Mouse (Mus musculus) midbrain, embryonic 12.5 days (tissue): ENCODE measurements around the gene Rabgap1l. TPM values are rescaled to one million over a fixed set of nuclear protein-coding genes. Genes with fewer than 3 reads are reported as not detected.
A peak's percentile ranks its signal among the peaks of the same experiment; 100 is the strongest.

Source experiments
- ATAC-seq: fragments of 200-750 bp; cut with Nextera tagmentation; 2 replicates; pipeline ENCODE4 v1.8.0; 2017; ENCODE audit warnings: low read depth, moderate TSS enrichment, moderate library complexity; ENCODE audit not compliant: low FRiP score
- H3K27ac ChIP-seq: fragments of 300-500 bp; sonication (generic); replicated peaks from 2 replicates; pipeline ENCODE4 v1.5.1; 2016; ENCODE audit warnings: mild to moderate bottlenecking
- H3K27me3 ChIP-seq: fragments of 300-500 bp; sonication (generic); 2 replicates; pipeline ENCODE4 v1.6.1; 2016; ENCODE audit warnings: mild to moderate bottlenecking
- H3K36me3 ChIP-seq: fragments of 300-500 bp; sonication (generic); 2 replicates; pipeline ENCODE4 v1.6.1; 2016
- H3K4me1 ChIP-seq: fragments of 300-500 bp; sonication (generic); 2 replicates; pipeline ENCODE4 v1.6.1; 2016
- H3K4me2 ChIP-seq: fragments of 300-500 bp; sonication (generic); replicated peaks from 2 replicates; pipeline ENCODE4 v1.6.1; 2016; ENCODE audit warnings: mild to moderate bottlenecking, moderate library complexity
- H3K4me3 ChIP-seq: fragments of 300-500 bp; sonication (generic); 2 replicates; pipeline ENCODE4 v1.5.1; 2016; ENCODE audit warnings: mild to moderate bottlenecking
- H3K9ac ChIP-seq: fragments of 300-500 bp; sonication (generic); replicated peaks from 2 replicates; pipeline ENCODE4 v1.6.1; 2016; ENCODE audit warnings: mild to moderate bottlenecking, moderate library complexity
- H3K9me3 ChIP-seq: fragments of 300-500 bp; sonication (generic); 2 replicates; pipeline ENCODE4 v1.6.1; 2016; ENCODE audit warnings: mild to moderate bottlenecking
- WGBS: fragments of 180-500 bp; shearing (Covaris S2); methylation state at CpG from one replicate; pipeline ENCODE4 v1.1.7; 2016; 5-methylcytosine and 5-hydroxymethylcytosine counted together
- polyA plus RNA-seq: library from polyadenylated mRNA; unstranded; fragments of >200 nt; fragmentation: Nextera tagmentation; extraction: Ambion mirVana; gene quantifications from 2 replicates; pipeline ENCODE4 v1.2.1, GENCODE M21; 2016

Rabgap1l gene
- polyA plus RNA-seq, 1 experiment from 2014 or later, result 21.2 TPM

DNA sequence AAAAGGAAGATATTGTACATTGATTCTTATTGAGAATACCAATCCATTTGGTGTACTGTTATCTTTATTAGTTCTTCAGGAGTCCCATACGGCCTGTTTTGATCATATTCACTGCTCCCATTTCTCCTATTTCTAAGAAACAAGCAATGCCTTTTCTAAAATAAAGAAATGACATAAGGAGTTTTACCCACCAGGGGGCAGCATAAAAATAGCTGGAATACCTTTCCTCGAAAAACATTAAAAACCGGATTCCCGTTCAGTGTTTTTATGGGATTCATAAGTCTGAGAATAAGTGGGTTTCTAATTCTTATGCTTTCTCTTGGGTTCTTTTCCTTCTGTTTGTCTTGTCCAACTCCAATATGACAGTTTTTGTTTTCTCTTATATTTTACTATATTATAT lies 562.0 kb downstream of the Rabgap1l start:
- Histone ChIP-seq H3K27ac (no peak overlapping the region), H3K27me3 (no peaks in the 10 kb centered on the region), H3K9ac (no peak overlapping the region), H3K36me3 (no peaks in the 10 kb centered on the region), H3K4me1 (peaks cover 6% of the 10 kb centered on the region; the same call in 1 of the 2 replicates), H3K4me2 (no peak overlapping the region), H3K9me3 (no peaks in the 10 kb centered on the region), H3K4me3 (no peak overlapping the region)
- ATAC-seq, result no peak
- 67% methylated on average over 4 of the region's 4 CpGs for WGBS

- no peak overlapping the region for H3K27ac ChIP-seq
- H3K27me3 ChIP-seq, result no peaks in the 10 kb centered on the region
- no peak overlapping the region for H3K4me2 ChIP-seq
- no peaks in the 10 kb centered on the region for H3K36me3 ChIP-seq
- no peak for ATAC-seq
- no peak overlapping the region for H3K9ac ChIP-seq
- H3K9me3 ChIP-seq, result no peaks in the 10 kb centered on the region
- no peak overlapping the region for H3K4me3 ChIP-seq
- peaks cover 6% of the 10 kb centered on the region; the same call in 1 of the 2 replicates for H3K4me1 ChIP-seq
Observed at GRCm38 (mm10) chr1:160227850-160228249, 565.2 kb downstream of the Rabgap1l start.

DNA sequence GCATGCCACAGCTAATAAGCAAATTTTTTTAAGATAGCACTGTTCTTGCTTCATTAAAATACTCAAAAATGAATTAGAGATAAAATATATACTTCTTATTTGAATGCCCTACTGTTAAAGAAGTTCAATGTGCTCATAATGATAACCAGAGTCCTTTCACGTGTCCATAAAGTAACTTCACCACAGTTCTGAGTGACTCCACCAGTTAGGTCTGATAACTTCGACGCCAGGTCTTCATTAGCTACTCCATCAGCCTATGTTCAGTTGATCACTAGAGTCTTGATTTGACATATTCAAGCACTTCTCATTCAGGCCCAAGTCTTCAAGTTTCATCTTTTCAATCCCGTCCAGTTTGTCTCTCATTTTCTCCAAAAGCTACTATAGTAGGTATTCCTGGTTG lies 565.8 kb downstream of the Rabgap1l start:
- Histone ChIP-seq H3K4me3 (no peak overlapping the region), H3K27me3 (no peaks in the 10 kb centered on the region), H3K4me2 (no peak overlapping the region), H3K9ac (no peak overlapping the region), H3K27ac (no peak overlapping the region), H3K9me3 (no peaks in the 10 kb centered on the region), H3K36me3 (no peaks in the 10 kb centered on the region), H3K4me1 (peaks cover 6% of the 10 kb centered on the region; the same call in 1 of the 2 replicates)
- ATAC-seq, result no peak
- 90% methylated on average over 4 of the region's 4 CpGs for WGBS

GRCm38 (mm10) chr1:160224093-160224492 lies 568.9 kb downstream of the Rabgap1l start:
- Histone ChIP-seq H3K4me2 (no peak overlapping the region), H3K9ac (no peak overlapping the region), H3K27ac (no peak overlapping the region), H3K4me3 (no peak overlapping the region), H3K9me3 (no peaks in the 10 kb centered on the region), H3K27me3 (no peaks in the 10 kb centered on the region), H3K4me1 (no peaks in the 10 kb centered on the region), H3K36me3 (no peaks in the 10 kb centered on the region)
- no peak for ATAC-seq
- WGBS, result 78% methylated on average over 2 of the region's 2 CpGs

DNA sequence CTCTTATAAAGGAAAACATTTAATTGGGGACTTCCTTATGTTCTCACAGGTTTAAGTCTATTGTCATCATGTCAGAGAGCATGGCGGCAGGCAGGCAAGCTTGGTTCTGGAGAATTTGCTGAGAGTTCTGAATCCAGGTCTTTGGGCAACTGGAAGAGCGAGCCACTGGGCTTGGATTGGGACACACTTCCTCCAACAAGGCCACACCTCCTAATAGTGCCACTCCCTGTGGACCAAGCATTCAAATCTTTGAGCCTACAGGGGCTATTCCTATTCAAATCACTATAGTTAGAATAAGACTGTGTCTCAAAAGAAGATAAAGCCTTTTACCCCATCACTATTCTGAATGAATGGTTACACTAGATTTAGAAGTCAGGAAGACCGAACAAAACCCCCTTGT lies 575.1 kb downstream of the Rabgap1l start:
- H3K4me2 ChIP-seq, result no peak overlapping the region

GRCm38 (mm10) chr1:160214171-160214570 lies 578.8 kb downstream of the Rabgap1l start:
- H3K4me3 ChIP-seq, result no peak overlapping the region
- H3K27me3 ChIP-seq, result no peaks in the 10 kb centered on the region
- 84% methylated on average over 7 of the region's 7 CpGs for WGBS
- H3K36me3 ChIP-seq, result no peaks in the 10 kb centered on the region
- H3K4me2 ChIP-seq, result peak overlapping the region; percentile 69; the same call in 1 of the 2 replicates
- no peak for ATAC-seq
- H3K9me3 ChIP-seq, result no peaks in the 10 kb centered on the region
- H3K4me1 ChIP-seq, result peaks cover 23% of the 10 kb centered on the region
- no peak overlapping the region for H3K27ac ChIP-seq
- H3K9ac ChIP-seq, result no peak overlapping the region

More for the DNA sequence above, 575.1 kb downstream of the Rabgap1l start:
- 88% methylated on average over 3 of the region's 3 CpGs for WGBS
- Histone ChIP-seq H3K27ac (no peak overlapping the region), H3K4me1 (peaks cover 3% of the 10 kb centered on the region; the same call in 1 of the 2 replicates), H3K36me3 (no peaks in the 10 kb centered on the region), H3K4me3 (no peak overlapping the region), H3K9ac (no peak overlapping the region), H3K27me3 (no peaks in the 10 kb centered on the region), H3K9me3 (no peaks in the 10 kb centered on the region)
- no peak for ATAC-seq

DNA sequence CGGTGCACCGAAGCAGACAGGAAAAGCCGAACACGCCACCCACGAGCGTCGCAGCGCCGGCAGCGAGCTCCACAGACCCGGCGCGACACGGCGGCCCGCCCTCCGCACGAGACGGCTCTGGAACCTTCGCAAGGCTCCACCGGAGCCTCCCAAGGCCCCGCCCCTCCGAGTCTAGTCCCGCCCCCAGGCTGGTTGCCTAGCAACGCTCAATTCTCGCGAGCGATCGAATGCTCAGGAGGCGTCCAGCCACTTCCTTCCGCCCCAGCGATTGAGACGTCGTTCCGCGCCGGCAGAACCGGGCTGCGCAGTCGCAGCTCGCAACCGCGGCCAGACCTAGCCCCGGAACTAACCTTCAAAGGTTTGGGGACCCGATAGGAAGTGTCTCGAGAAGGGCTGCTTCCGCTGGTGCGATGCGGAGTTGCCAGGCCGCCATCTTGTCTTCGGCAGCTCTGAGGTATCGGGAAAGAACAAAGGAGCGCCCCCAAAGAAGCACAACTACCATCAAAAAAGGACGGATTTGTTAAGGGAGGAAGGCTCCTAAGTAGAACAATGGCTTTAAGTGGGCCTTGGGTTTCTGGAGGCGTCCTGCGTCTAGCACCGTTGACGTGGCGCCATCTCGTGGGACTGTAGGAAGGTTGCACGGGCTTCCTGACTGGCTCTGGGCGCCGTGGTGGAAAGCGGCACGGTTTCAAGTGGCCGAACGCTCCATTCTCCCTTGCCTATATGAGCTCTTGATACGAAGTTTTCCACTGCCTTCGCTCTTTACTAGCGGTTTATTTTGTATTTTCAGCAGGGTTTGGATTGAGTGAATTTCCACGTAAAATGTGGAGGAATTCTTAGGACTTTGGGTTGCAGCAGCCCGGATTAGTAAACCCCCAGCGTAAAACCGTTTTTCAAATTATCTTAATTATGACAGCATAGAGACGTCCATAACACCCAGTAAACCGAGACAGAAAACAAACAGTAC lies 580.0 kb downstream of the Rabgap1l start, which contains the start of gene Cacybp:
Gene Cacybp (minus strand): TSS at position 173 of the 967 bp plus-strand sequence.
- peak; percentile 98 for ATAC-seq
- no peaks in the 10 kb centered on the region for H3K27me3 ChIP-seq
- under 1% methylated on average over 66 of the region's 76 CpGs for WGBS

DNA sequence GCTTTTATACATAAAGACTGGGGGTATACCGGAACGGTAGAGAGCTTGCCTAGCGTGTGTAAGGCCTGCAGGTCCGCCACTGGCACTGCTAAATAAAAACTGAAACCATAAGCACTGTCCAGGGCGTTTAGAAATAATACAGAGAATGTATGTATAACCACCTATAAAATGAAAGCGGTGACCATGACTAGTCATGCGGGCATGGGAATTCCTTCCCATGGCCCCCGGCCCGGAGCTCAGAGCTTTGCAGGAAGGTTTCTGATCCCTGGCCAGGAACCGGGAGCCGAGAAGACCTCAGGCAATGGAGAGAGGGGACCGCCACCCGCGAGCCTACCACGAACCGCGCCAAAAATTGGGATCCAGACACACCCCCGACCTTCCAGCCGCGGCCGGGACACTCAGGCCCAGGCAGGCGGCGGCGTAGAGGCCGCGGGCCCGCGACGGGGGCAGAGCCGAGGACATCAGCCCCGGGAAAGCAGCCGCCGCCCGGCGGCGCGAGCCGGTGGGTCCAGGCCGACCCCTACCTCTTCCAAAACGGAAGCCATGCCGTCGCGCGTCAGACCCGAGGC lies 580.8 kb downstream of the Rabgap1l start:
- H3K9ac ChIP-seq, result peak overlapping the region; percentile 96
- H3K36me3 ChIP-seq, result peaks cover 7% of the 10 kb centered on the region; the same call in 1 of the 2 replicates
- no peaks in the 10 kb centered on the region for H3K9me3 ChIP-seq
- peak overlapping the region; percentile 85 for H3K4me3 ChIP-seq
- peak overlapping the region; percentile 70 for H3K4me2 ChIP-seq
- 0% methylated on average over 43 of the region's 45 CpGs for WGBS
- ATAC-seq, result peak; percentile 80
- peak overlapping the region; percentile 99 for H3K27ac ChIP-seq
- H3K4me1 ChIP-seq, result peaks cover 23% of the 10 kb centered on the region
- no peaks in the 10 kb centered on the region for H3K27me3 ChIP-seq

More for the DNA sequence above, 580.0 kb downstream of the Rabgap1l start, which contains the start of gene Cacybp:
- no peaks in the 10 kb centered on the region for H3K9me3 ChIP-seq
- peak within 1 kb of the TSS; percentile 96 for H3K9ac ChIP-seq
- H3K4me2 ChIP-seq, result peak within 1 kb of the TSS; percentile 70
- peak within 1 kb of the TSS; percentile 85 for H3K4me3 ChIP-seq
- peaks cover 23% of the 10 kb centered on the region for H3K4me1 ChIP-seq
- H3K27ac ChIP-seq, result peak within 1 kb of the TSS; percentile 99
- H3K36me3 ChIP-seq, result no peaks in the 10 kb centered on the region

DNA sequence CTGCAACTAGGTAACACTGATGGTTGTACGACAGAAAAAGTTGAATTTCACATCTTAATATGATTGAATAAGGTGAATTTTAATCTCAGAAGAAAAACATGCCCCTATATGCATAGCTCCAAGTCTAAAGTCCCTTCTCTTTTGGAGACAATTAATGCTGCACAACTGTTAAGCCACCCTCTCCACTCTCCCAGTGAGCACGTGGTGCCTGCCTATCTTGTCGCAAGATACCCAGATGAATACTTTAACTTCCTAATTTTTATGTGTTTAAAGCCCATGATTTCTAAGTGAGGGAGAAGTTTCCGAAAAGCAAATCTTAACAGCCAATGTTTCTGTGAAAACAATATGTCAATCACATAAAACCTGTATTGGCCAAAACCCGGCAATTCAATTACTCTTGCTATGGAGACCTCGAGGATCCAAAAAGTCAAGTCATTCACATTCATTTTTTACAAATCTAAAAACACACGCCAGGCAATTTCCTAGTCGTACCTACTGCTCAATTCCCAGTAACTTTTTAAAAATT lies 581.4 kb downstream of the Rabgap1l start:
- Histone ChIP-seq H3K9ac (peak overlapping the region; percentile 96), H3K4me3 (peak overlapping the region; percentile 85), H3K27me3 (no peaks in the 10 kb centered on the region), H3K4me1 (peaks cover 23% of the 10 kb centered on the region), H3K9me3 (no peaks in the 10 kb centered on the region), H3K36me3 (peaks cover 13% of the 10 kb centered on the region), H3K27ac (no peak overlapping the region), H3K4me2 (peak overlapping the region; percentile 70)
- ATAC-seq, result no peak
- WGBS, result under 1% methylated on average over 8 of the region's 8 CpGs

GRCm38 (mm10) chr1:160210566-160210965 lies 582.4 kb downstream of the Rabgap1l start:
- Histone ChIP-seq H3K4me1 (peaks cover 23% of the 10 kb centered on the region), H3K9ac (peak overlapping the region; percentile 37; the same call in 1 of the 2 replicates), H3K36me3 (peaks cover 24% of the 10 kb centered on the region), H3K9me3 (no peaks in the 10 kb centered on the region), H3K4me3 (peak overlapping the region; percentile 85), H3K27me3 (no peaks in the 10 kb centered on the region), H3K27ac (no peak overlapping the region), H3K4me2 (peak overlapping the region; percentile 70)
- ATAC-seq, result no peak
- 67% methylated on average over 3 of the region's 3 CpGs for WGBS

- no peaks in the 10 kb centered on the region for H3K9me3 ChIP-seq
- ATAC-seq, result no peak
- H3K9ac ChIP-seq, result no peak overlapping the region
- 17% methylated on average over 2 of the region's 2 CpGs for WGBS
- no peak overlapping the region for H3K27ac ChIP-seq
- peaks cover 23% of the 10 kb centered on the region for H3K4me1 ChIP-seq
- H3K4me2 ChIP-seq, result peak overlapping the region; percentile 29
- H3K27me3 ChIP-seq, result no peaks in the 10 kb centered on the region
- peak overlapping the region; percentile 13; the same call in 1 of the 2 replicates for H3K4me3 ChIP-seq
- peaks cover 30% of the 10 kb centered on the region for H3K36me3 ChIP-seq
Observed at GRCm38 (mm10) chr1:160209844-160210243, 583.2 kb downstream of the Rabgap1l start.

DNA sequence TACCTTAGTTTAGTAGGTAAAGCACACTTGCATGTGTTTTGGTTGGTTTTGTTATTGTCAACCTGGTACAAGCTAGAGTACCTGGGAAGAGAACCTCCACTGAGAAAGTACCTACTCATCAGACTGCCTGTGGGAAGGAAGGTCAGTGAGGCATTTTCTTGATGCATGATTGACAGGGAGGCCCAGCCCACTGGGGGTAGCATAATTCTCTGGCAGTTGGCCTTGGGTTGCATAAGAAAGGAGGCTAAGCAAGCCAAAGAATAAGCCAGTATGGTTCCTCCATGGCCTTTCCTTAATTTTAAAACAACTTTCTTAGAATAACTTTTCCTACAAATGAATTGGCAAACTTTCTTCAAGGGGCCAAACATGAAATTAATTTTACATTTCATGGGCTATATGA lies 587.5 kb downstream of the Rabgap1l start:
- H3K4me1 ChIP-seq, result peaks cover 8% of the 10 kb centered on the region
- no peak overlapping the region for H3K4me2 ChIP-seq
- H3K9me3 ChIP-seq, result no peaks in the 10 kb centered on the region
- no peak overlapping the region for H3K9ac ChIP-seq
- H3K27ac ChIP-seq, result no peak overlapping the region
- H3K4me3 ChIP-seq, result no peak overlapping the region
- no peaks in the 10 kb centered on the region for H3K27me3 ChIP-seq
- H3K36me3 ChIP-seq, result peaks cover 56% of the 10 kb centered on the region
- ATAC-seq, result no peak
